Mouse (Mus musculus) c-Kit-positive CD71-negative TER-119-negative erythroid progenitor cells, embryonic 14.5 days (primary cell): ENCODE data around the gene Farp1.

Source experiments
- DNase-seq: peaks from one replicate; pipeline ENCODE4 v3.0.0-alpha.2; 2013; ENCODE audit warnings: low read depth

Gene Farp1

GRCm38 (mm10) chr14:121316631-121317311 is 281.8 kb downstream of the Farp1 start:
- DNase-seq: no peak

GRCm38 (mm10) chr14:121317312-121317671 is 282.3 kb downstream of the Farp1 start:
- no peak for DNase-seq

- no peak for DNase-seq
These were observed 283.4 kb downstream of the Farp1 start for GRCm38 (mm10) chr14:121318382-121318781.

GRCm38 (mm10) chr14:121322150-121322549 is 287.1 kb downstream of the Farp1 start:
- DNase-seq: no peak

- no peak for DNase-seq
These were observed 287.6 kb downstream of the Farp1 start for GRCm38 (mm10) chr14:121322641-121323040.

GRCm38 (mm10) chr14:121324521-121325330 is 289.7 kb downstream of the Farp1 start:
- DNase-seq: peak; percentile 48

- no peak for DNase-seq
These were observed 291.4 kb downstream of the Farp1 start for GRCm38 (mm10) chr14:121326432-121326831.

GRCm38 (mm10) chr14:121328878-121329277 is 293.9 kb downstream of the Farp1 start:
- no peak for DNase-seq

- DNase-seq: no peak
These were observed 294.5 kb downstream of the Farp1 start for GRCm38 (mm10) chr14:121329401-121330089.

GRCm38 (mm10) chr14:121330090-121330408 is 295.0 kb downstream of the Farp1 start:
- DNase-seq: no peak
